8 mouse cellular contexts compared by ENCODE assay signal in genomic region chr8:70539077-70539813, GRCm38 (mm10). TPM values are rescaled to one million over a fixed set of nuclear protein-coding genes. Genes with fewer than 3 reads are reported as not detected.
A peak's percentile ranks its signal among the peaks of the same experiment; 100 is the strongest.
DNase-seq lines count a peak whose midpoint lies in the region; ATAC-seq and TF ChIP-seq lines count a peak whose summit lies in the region.

Gene Ell, plus strand, starts transcription at chr8:70539457.

- H3K27ac ChIP-seq in embryonic facial prominence, embryonic 14.5 days (replicated peaks; ENCODE audit: low read depth, low read length): peak within 1 kb of the TSS; percentile 94
- H3K27ac ChIP-seq in heart, adult 2 months: peak within 1 kb of the TSS; percentile 93
- H3K27ac ChIP-seq in limb, embryonic 13.5 days: peak within 1 kb of the TSS; percentile 89
- peak within 1 kb of the TSS; percentile 94 for H3K27ac ChIP-seq in midbrain, embryonic 16.5 days (ENCODE audit: low read length)

- TF ChIP-seq CTCF in heart, adult 2 months (IDR thresholded peaks at IDR 0.05): no peak

- peak within 1 kb of the TSS; percentile 87 for H3K4me2 ChIP-seq in embryonic facial prominence, embryonic 14.5 days (ENCODE audit: low read depth, low read length)
- peak within 1 kb of the TSS; percentile 95 for H3K4me2 ChIP-seq in limb, embryonic 13.5 days (replicated peaks)
- H3K4me2 ChIP-seq in midbrain, embryonic 16.5 days (ENCODE audit: low read length): peak within 1 kb of the TSS; percentile 93

- H3K4me3 ChIP-seq in embryonic facial prominence, embryonic 14.5 days (ENCODE audit: low read depth, low read length): peak within 1 kb of the TSS; percentile 73
- peak within 1 kb of the TSS; percentile 85 for H3K4me3 ChIP-seq in heart, adult 2 months
- H3K4me3 ChIP-seq in limb, embryonic 13.5 days: peak within 1 kb of the TSS; percentile 63
- peak within 1 kb of the TSS; percentile 82 for H3K4me3 ChIP-seq in midbrain, embryonic 16.5 days (ENCODE audit: low read depth, low read length)

- H3K9me3 ChIP-seq in embryonic facial prominence, embryonic 14.5 days (ENCODE audit: control insufficient read depth, low read length): no peaks in the 10 kb centered on the region
- H3K9me3 ChIP-seq in limb, embryonic 13.5 days: no peaks in the 10 kb centered on the region
- no peaks in the 10 kb centered on the region for H3K9me3 ChIP-seq in midbrain, embryonic 16.5 days (replicated peaks; ENCODE audit: control insufficient read depth, low read length, poor library complexity, severe bottlenecking)

- TF ChIP-seq POLR2A in heart, adult 2 months (IDR thresholded peaks at IDR 0.05; ENCODE audit: insufficient read depth, low read depth, low read length): peak; percentile 84

- ATAC-seq in embryonic facial prominence, embryonic 14.5 days (ENCODE audit: low read depth): peak; percentile 93
- ATAC-seq in limb, embryonic 13.5 days (ENCODE audit: low FRiP score, low read depth): peak; percentile 92
- ATAC-seq in midbrain, embryonic 16.5 days: peak; percentile 89

- peaks cover 28% of the 10 kb centered on the region for H3K36me3 ChIP-seq in embryonic facial prominence, embryonic 14.5 days (ENCODE audit: control insufficient read depth, insufficient read depth, low read length)
- H3K36me3 ChIP-seq in heart, adult 2 months (ENCODE audit: control insufficient read depth, insufficient read depth, low read length): no peaks in the 10 kb centered on the region; the same call in 1 of the 2 replicates
- peaks cover 34% of the 10 kb centered on the region for H3K36me3 ChIP-seq in limb, embryonic 13.5 days
- peaks cover 4% of the 10 kb centered on the region; the same call in 1 of the 2 replicates for H3K36me3 ChIP-seq in midbrain, embryonic 16.5 days (ENCODE audit: control insufficient read depth, insufficient read depth, low read length)

- H3K27me3 ChIP-seq in embryonic facial prominence, embryonic 14.5 days (replicated peaks; ENCODE audit: control insufficient read depth, insufficient read depth, low read length): no peaks in the 10 kb centered on the region
- no peaks in the 10 kb centered on the region for H3K27me3 ChIP-seq in heart, adult 2 months (ENCODE audit: control insufficient read depth, insufficient read depth, low read length)
- no peaks in the 10 kb centered on the region for H3K27me3 ChIP-seq in limb, embryonic 13.5 days
- no peaks in the 10 kb centered on the region for H3K27me3 ChIP-seq in midbrain, embryonic 16.5 days (ENCODE audit: control insufficient read depth, insufficient read depth, low read depth, low read length)

- peak; percentile 75; the same call in 1 of the 2 replicates for TF ChIP-seq EP300 in heart, adult 2 months (IDR thresholded peaks at IDR 0.05; ENCODE audit: insufficient read depth, low read depth, low read length)

- H3K9ac ChIP-seq in embryonic facial prominence, embryonic 14.5 days (ENCODE audit: low read depth, low read length): peak within 1 kb of the TSS; percentile 84
- H3K9ac ChIP-seq in heart, adult 2 months (ENCODE audit: low read depth, low read length): peak within 1 kb of the TSS; percentile 83
- H3K9ac ChIP-seq in limb, embryonic 13.5 days: peak within 1 kb of the TSS; percentile 79
- peak within 1 kb of the TSS; percentile 89 for H3K9ac ChIP-seq in midbrain, embryonic 16.5 days (ENCODE audit: low read depth, low read length)

- peak; percentile 100 for DNase-seq in 3T3-L1 (ENCODE audit: low read depth, low spot score)
- peak; percentile 99 to 100 for DNase-seq in adrenal gland, postnatal 4 days (ENCODE audit: low spot score in 2 of 2)
- DNase-seq in embryonic facial prominence, embryonic 14.5 days (ENCODE audit: low spot score): peak; percentile 100
- DNase-seq in heart, adult 2 months: peak; percentile 99
- peak; percentile 100 for DNase-seq in kidney, adult 8-10 months
- DNase-seq in spleen, postnatal 10 days (ENCODE audit: low spot score in 2 of 2): peak; percentile 98 to 100

- peaks cover 14% of the 10 kb centered on the region for H3K4me1 ChIP-seq in embryonic facial prominence, embryonic 14.5 days (ENCODE audit: control insufficient read depth, insufficient read depth, low read length)
- H3K4me1 ChIP-seq in heart, adult 2 months (ENCODE audit: control insufficient read depth, insufficient read depth, low read length): peaks cover 23% of the 10 kb centered on the region
- H3K4me1 ChIP-seq in limb, embryonic 13.5 days: peaks cover 27% of the 10 kb centered on the region
- H3K4me1 ChIP-seq in midbrain, embryonic 16.5 days (ENCODE audit: control insufficient read depth, insufficient read depth, low read length): peaks cover 26% of the 10 kb centered on the region

- intact Hi-C loops in heart, adult 2 months (cut with DNase I): no loop called here

- H3K79me2 ChIP-seq in heart, adult 2 months (replicated peaks; ENCODE audit: control insufficient read depth, insufficient read depth, low read length): peaks cover 3% of the 10 kb centered on the region

- WGBS in embryonic facial prominence, embryonic 14.5 days: 0% methylated on average over 31 of the region's 58 CpGs
- 1% methylated on average over 58 of the region's 58 CpGs for WGBS in heart, adult 2 months
- under 1% methylated on average over 57 of the region's 58 CpGs for WGBS in limb, embryonic 13.5 days
- WGBS in midbrain, embryonic 16.5 days: under 1% methylated on average over 57 of the region's 58 CpGs

RNA-seq across cellular contexts. Expression of gene Ell, which starts in this region (rescaled TPM):
- total RNA-seq in adrenal gland, postnatal 4 days (2021): 10 to 100 TPM; 31.0 to 32.4 TPM
- polyA plus RNA-seq in embryonic facial prominence, embryonic 14.5 days (2014; fragmentation: Nextera tagmentation; extraction: Ambion mirVana): 17.3 and 21.7 TPM in 2 replicates
- total RNA-seq in heart, adult 2 months (2021): 10 to 100 TPM in 1 of 2 experiments, 1 to 10 TPM in 1; 9.6 to 12.0 TPM
- polyA plus RNA-seq in heart, adult 2 months (2012; rRNA removed): 12.7 and 13.8 TPM in 2 replicates
- 20.9 and 21.4 TPM in 2 replicates for polyA plus RNA-seq in limb, embryonic 13.5 days (2015; fragmentation: Nextera tagmentation; extraction: Ambion mirVana)
- 16.7 and 19.2 TPM in 2 replicates for polyA plus RNA-seq in midbrain, embryonic 16.5 days (2015; fragmentation: Nextera tagmentation; extraction: Ambion mirVana)

Comparison
In these comparisons a context has a peak if more than half of its experiments do, and no peak if none do; other contexts are left out.
1. Peak in every context shown above with its lines: DNase-seq, ATAC-seq, H3K4me3 ChIP-seq and H3K27ac ChIP-seq.